Mouse (Mus musculus): ENCODE data around the gene Zfp780b. TPM values are rescaled to one million over a fixed set of nuclear protein-coding genes. Genes with fewer than 3 reads are reported as not detected.
A peak's percentile ranks its signal among the peaks of the same experiment; 100 is the strongest.
"Not testable (repeated sequence)": the region's sequence is repeated elsewhere in the genome, so short reads cannot be mapped to it uniquely, and the experiment has no call there.

Gene Zfp780b
- polyA plus RNA-seq (2015; fragmentation: Nextera tagmentation; extraction: Ambion mirVana) = 4.4 and 5.3 TPM in 2 replicates

DNA sequence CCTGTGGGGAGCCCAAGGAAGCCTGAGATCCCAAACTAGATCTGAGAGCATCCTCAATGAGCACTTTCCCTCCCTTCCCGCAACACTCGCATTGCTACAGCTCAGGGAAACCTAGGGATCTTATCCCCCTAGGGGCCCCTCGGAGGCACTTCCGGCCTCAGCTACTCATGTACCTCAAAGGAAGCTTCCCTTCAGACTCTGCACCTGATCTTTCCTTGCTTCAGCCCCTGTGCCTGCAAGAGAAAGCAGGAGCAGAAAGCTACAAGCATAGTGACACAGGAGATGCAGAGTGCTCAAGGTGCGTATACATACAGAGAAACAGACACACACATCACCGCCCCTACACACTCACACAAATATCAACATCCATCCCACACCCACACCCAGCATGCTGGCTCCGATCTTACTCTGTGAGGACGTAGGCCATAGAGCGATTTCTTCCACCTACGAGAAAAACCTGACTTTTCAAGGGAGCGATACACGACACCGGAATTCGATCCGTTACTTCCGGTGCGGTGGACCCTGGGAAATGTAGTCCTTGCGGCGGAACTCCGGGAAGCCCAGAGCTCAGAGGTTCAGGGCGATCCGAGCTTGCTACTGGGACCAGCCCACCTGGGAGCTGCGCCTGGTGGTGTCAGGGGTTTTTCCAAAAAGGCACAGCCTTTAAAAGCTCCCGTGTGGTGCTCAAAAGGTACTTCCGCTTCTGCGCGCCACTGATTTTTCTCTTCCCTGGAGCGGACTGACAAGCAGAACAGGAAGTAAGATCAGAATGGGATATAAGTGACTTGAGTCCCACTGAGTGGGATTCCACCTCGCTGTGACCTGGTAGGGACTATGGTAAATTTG is at the start of gene Zfp780b:
Zfp780b (minus strand) TSS at position 489 of the 846 bp plus-strand sequence.
- peak; percentile 85 for ATAC-seq (ENCODE audit: insufficient read depth)
- 0 out of 2 replicates have a peak, but pooled peaks cover 6% of the 10 kb centered on the region for H3K9me3 ChIP-seq (replicated peaks)
- no peaks in the 10 kb centered on the region for H3K27me3 ChIP-seq
- H3K9ac ChIP-seq = peak within 1 kb of the TSS; percentile 70
- under 1% methylated on average over 29 of the region's 29 CpGs for WGBS (ENCODE audit: insufficient replicate concordance)
- peak within 1 kb of the TSS; percentile 72 for H3K27ac ChIP-seq (replicated peaks)
- 0 out of 2 replicates have a peak, but pooled peaks cover 3% of the 10 kb centered on the region for H3K36me3 ChIP-seq (replicated peaks)
- peak within 1 kb of the TSS; percentile 76 for H3K4me3 ChIP-seq (replicated peaks)
- peaks cover 17% of the 10 kb centered on the region for H3K4me1 ChIP-seq (replicated peaks)
- peak within 1 kb of the TSS; percentile 81 for H3K4me2 ChIP-seq

DNA sequence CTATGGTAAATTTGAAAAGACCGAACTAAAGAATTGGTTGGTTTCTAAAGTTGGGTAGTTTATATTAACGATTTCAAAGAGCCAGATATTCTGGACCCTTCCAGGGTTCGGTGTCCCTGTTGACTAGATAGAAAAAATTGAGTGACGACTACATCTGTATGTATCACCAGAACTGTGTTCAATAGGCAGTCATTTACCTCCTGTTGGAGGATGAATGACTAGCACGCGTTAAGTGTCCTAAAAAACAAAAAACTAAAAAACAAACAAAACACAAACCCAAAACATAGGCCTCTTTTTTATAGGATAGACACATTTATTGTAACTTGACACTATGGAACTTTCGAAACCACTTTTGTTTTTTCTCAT is 35.5 kb upstream of the Zfp780b start:
- H3K4me2 ChIP-seq = peak overlapping the region; percentile 79
- no peaks in the 10 kb centered on the region for H3K9me3 ChIP-seq (replicated peaks)
- peak overlapping the region; percentile 59 for H3K9ac ChIP-seq
- no peak overlapping the region for H3K27ac ChIP-seq (replicated peaks)
- WGBS (ENCODE audit: insufficient replicate concordance) = 20% methylated on average over 7 of the region's 7 CpGs
- H3K27me3 ChIP-seq = no peaks in the 10 kb centered on the region
- no peak for ATAC-seq (ENCODE audit: insufficient read depth)
- peaks cover 16% of the 10 kb centered on the region for H3K4me1 ChIP-seq (replicated peaks)
- H3K36me3 ChIP-seq (replicated peaks) = 0 out of 2 replicates have a peak, but pooled peaks cover 4% of the 10 kb centered on the region
- H3K4me3 ChIP-seq (replicated peaks) = peak overlapping the region; percentile 71

DNA sequence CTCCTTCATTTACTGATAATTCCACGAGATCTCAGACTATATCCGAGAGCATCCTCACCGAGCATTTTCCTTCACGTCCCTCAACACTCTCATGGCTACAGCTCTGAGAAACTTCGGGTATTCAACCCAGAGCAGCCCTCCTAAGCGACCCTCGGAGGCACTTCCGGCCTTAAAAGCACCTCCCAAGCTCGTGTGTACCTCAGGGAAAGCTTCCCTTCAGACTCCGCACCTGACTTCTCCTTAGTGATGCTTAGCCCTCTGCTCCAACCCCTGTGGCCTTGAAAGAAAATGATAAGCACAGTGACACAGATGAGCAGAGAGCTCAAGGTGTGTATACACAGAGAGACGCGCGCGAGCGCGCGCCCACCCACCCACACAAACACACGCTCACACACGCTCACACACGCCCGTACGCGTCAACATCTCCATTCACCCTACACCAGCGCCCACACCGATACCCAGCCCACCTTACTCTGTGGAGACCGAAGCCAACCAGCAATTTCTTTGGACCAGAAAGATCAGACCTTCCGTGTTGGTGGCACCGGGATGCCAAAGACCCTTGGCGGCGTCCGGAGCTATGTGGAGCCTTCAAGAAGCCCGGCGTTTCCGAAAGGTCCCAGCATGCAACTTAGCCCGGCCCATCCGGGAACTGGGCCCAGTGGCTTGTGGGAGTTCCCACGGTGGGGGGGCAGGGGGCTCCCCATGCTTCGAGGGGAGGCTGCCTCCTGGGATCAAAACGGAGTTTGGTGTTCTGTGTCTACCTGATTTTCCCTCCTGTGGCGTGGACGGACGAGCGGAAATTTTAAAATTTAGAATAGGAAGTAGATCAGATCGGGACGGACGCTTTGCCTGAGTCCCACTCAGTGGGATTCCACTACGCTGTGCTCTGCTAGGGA is 34.8 kb upstream of the Zfp780b start, which contains the start of gene Zfp850:
Zfp850 (minus strand) TSS at position 567 of the 896 bp plus-strand sequence.
- under 1% methylated on average over 47 of the region's 47 CpGs for WGBS (ENCODE audit: insufficient replicate concordance)
- H3K27ac ChIP-seq (replicated peaks) = 0 out of 2 replicates have a peak within 1 kb of the TSS, but pooled peaks have one; percentile 15
- ATAC-seq (ENCODE audit: insufficient read depth) = peak; percentile 82

DNA sequence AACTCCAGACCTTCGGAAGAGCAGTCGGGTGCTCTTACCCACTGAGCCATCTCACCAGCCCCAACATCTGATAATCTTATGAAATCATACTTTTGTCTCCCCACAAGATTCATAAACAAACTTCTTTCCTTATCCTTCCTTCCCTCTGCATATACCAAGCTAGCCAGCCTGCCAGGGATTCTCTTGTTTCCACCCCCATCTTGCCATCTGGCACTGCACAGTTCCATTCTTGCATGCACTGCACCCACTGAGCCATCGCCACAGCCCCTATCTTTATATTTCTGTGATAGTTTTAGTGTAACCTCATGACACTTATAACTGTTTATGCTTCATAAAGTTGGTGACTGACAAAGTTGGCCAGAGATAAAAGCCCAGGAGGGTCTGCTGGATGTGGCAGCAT is 31.3 kb upstream of the Zfp780b start:
- Histone ChIP-seq H3K4me3 (replicated peaks) (no peak overlapping the region), H3K9me3 (replicated peaks) (no peaks in the 10 kb centered on the region), H3K4me2 (no peak overlapping the region), H3K36me3 (replicated peaks) (peaks cover 16% of the 10 kb centered on the region; the same call in 1 of the 2 replicates), H3K9ac (no peak overlapping the region), H3K27me3 (no peaks in the 10 kb centered on the region), H3K4me1 (replicated peaks) (peaks cover 16% of the 10 kb centered on the region), H3K27ac (replicated peaks) (no peak overlapping the region)
- ATAC-seq (ENCODE audit: insufficient read depth) = no peak
- WGBS (ENCODE audit: insufficient replicate concordance) = 88% methylated on average over 3 of the region's 3 CpGs

More for the DNA sequence above, 34.8 kb upstream of the Zfp780b start, which contains the start of gene Zfp850:
- Histone ChIP-seq H3K9me3 (replicated peaks) (no peaks in the 10 kb centered on the region), H3K4me2 (peak within 1 kb of the TSS; percentile 79), H3K4me3 (replicated peaks) (peak within 1 kb of the TSS; percentile 71), H3K9ac (peak within 1 kb of the TSS; percentile 59), H3K36me3 (replicated peaks) (0 out of 2 replicates have a peak, but pooled peaks cover 4% of the 10 kb centered on the region), H3K4me1 (replicated peaks) (peaks cover 16% of the 10 kb centered on the region), H3K27me3 (no peaks in the 10 kb centered on the region)

DNA sequence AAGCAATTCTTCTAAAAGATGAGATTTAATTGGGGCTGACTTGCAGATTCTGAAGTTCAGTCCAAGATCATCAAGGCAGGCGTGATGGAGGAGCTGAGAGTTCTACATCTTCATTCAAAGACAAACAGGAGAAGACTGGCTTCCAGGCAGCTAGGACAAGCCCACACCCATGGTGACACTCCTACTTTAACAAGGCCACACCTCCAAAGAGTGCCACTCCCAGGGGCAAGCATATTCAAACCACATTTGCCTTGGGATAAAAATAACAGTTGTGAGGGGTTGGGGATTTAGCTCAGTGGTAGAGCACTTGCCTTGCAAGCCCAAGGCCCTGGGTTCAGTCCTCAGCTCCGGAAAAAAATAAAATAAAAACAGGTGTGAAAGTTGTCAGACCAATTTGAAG is 3.2 kb upstream of the Zfp780b start:
- H3K36me3 ChIP-seq (replicated peaks) = no peaks in the 10 kb centered on the region
- no peak overlapping the region for H3K27ac ChIP-seq (replicated peaks)
- H3K4me2 ChIP-seq = no peak overlapping the region
- H3K4me1 ChIP-seq (replicated peaks) = peaks cover 17% of the 10 kb centered on the region
- no peak overlapping the region for H3K4me3 ChIP-seq (replicated peaks)
- ATAC-seq (ENCODE audit: insufficient read depth) = no peak
- no peak overlapping the region for H3K9ac ChIP-seq
- H3K27me3 ChIP-seq = no peaks in the 10 kb centered on the region
- WGBS (ENCODE audit: insufficient replicate concordance) = 54% methylated on average over 2 of the region's 2 CpGs
- peaks cover 6% of the 10 kb centered on the region; the same call in 1 of the 2 replicates for H3K9me3 ChIP-seq (replicated peaks)

DNA sequence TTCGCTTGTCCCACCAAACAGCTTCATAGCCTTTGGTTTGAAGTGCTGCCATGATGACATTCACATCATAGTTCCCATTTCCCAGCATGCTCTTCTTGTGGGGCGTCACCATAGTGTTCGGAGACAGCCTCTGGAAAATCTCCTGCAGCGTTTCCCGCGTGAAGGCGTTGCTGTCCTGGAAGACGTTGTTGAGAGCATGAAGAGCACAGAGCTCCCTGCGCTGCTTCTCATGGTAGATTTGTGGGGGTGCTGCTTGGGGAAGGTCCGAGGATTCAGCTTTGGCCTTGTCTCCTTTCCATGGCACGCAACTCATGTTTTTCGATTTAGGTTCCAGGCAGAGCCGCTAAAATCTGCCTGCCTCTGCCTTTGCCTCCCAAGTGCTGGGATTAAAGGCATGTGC is 29.5 kb downstream of the Zfp780b start:
- H3K9ac ChIP-seq; H3K27ac ChIP-seq (replicated peaks); H3K4me2 ChIP-seq; H3K9me3 ChIP-seq (replicated peaks); H3K27me3 ChIP-seq; H3K4me3 ChIP-seq (replicated peaks); H3K4me1 ChIP-seq (replicated peaks); ATAC-seq (ENCODE audit: insufficient read depth); H3K36me3 ChIP-seq (replicated peaks): not testable (repeated sequence)
- 82% methylated on average over 13 of the region's 13 CpGs for WGBS (ENCODE audit: insufficient replicate concordance)

DNA sequence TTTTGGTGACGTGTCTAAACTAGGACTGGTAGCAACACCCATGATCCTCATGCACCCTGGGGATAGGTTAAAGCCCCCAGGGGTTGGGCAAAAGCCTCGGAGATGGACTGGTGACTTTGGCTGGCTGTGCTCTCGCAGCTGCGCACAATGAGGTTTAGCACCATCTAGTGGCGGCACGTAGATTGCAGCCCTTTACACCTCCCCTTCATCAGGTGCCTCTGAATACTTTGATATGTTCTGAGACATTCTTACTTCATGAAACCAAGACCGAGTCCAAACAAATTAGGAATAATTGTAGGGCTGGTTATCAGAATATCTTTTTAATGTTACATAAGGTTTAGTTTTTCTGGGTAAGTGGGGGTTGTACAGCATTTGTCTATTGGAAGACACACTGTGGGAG is 37.1 kb downstream of the Zfp780b start:
- not testable (repeated sequence) for H3K9me3 ChIP-seq (replicated peaks); H3K36me3 ChIP-seq (replicated peaks); H3K27ac ChIP-seq (replicated peaks); H3K4me2 ChIP-seq; H3K4me1 ChIP-seq (replicated peaks); H3K4me3 ChIP-seq (replicated peaks); H3K9ac ChIP-seq; ATAC-seq (ENCODE audit: insufficient read depth); H3K27me3 ChIP-seq
- 25% methylated on average over 6 of the region's 7 CpGs for WGBS (ENCODE audit: insufficient replicate concordance)

DNA sequence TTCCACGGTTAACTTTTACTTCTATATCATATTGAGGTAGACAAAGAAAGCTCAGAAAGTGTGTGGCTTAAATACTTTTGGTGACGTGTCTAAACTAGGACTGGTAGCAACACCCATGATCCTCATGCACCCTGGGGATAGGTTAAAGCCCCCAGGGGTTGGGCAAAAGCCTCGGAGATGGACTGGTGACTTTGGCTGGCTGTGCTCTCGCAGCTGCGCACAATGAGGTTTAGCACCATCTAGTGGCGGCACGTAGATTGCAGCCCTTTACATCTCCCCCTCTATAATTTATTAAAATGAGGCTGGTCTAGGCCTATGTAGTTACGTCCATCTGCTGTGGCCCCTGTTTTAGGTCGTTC is 45.2 kb downstream of the Zfp780b start:
- not testable (repeated sequence) for H3K4me3 ChIP-seq (replicated peaks); H3K9me3 ChIP-seq (replicated peaks); H3K4me1 ChIP-seq (replicated peaks); H3K27ac ChIP-seq (replicated peaks); H3K27me3 ChIP-seq; H3K36me3 ChIP-seq (replicated peaks); ATAC-seq (ENCODE audit: insufficient read depth); H3K9ac ChIP-seq
- WGBS (ENCODE audit: insufficient replicate concordance) = 7% methylated on average over 1 of the region's 9 CpGs
- peak overlapping the region; percentile 45 for H3K4me2 ChIP-seq

DNA sequence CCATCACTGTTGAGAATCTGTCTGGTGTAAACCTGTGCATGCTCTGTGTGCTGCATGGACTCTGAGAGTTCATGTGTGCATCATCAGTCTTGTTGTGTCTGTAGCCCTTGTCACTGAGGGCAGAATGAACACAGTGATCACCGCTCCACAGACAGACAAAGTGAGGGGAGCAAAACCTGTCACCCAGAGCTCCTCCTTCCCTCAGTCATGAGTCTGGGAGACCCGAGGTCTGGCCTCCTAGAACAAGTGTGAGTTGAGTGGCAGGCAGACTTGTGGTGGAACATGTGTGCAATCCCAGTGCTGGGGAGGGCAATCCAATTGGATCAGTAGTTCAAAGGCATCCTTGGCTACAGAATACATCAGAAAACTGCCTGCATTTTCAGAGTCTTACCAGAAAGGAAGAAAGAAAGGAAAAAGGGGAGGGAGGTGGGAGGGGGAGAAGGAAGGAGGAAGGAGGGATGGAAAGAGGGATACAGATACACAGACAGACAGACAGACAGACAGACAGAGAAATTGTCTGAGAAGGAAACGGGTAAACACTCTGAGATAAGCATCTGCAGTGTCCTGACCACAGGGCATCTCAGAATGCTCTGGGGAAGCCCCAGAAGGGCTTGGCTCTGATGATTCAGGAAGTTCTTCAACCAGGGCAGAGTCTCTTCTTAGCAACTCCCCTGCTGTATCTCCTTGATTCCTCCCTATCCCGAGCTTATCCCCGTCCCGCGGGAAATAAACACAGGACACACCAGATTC is 45.7 kb downstream of the Zfp780b start:
- Histone ChIP-seq H3K4me3 (replicated peaks) (no peak overlapping the region), H3K27me3 (no peaks in the 10 kb centered on the region), H3K9ac (no peak overlapping the region), H3K27ac (replicated peaks) (no peak overlapping the region), H3K36me3 (replicated peaks) (no peaks in the 10 kb centered on the region), H3K4me1 (replicated peaks) (peaks cover 5% of the 10 kb centered on the region), H3K4me2 (peak overlapping the region; percentile 45), H3K9me3 (replicated peaks) (no peaks in the 10 kb centered on the region)
- no peak for ATAC-seq (ENCODE audit: insufficient read depth)
- WGBS (ENCODE audit: insufficient replicate concordance) = 14% methylated on average over 7 of the region's 7 CpGs

DNA sequence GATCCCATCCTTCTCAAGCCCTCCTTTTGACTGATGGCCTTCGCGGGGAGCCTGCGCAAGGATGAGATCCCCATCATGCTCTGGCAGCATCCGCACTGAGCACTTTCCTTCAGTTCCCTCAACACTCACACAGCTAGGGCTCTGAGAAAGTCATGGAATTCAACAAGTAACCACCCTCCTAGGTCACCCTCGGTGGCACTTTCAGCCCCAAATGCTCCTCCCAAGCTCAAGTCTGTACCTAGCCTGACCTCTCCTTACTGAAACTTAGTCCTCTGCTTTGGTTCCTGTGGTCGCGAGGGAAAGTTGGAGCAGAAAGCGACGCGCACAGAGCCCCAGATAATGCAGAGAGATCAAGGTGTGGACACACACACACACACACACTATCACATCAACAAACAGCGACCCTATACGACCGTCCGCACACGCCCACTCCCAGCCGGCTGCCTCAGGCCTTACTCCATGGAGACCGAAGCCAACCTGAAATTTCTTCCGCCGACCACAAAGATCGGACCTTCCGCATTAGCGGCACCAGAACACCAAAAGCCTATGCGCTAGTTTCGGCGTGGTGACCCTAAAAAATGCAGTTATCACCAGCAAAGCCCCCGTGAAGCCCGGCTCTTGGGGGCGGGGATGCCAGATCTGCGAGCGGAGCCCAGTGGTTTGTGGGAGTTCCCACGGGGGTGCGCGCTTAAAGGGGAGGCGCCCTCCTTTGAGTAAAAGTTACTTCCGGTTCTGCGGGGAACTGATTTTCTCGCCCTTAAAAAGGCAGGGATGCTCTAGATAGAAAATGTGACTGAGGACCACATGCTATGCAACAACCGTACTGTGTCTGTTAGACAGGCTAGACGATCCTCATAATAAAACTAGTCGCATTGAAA is 49.9 kb downstream of the Zfp780b start, which contains the start of gene Zfp974:
Zfp974 (minus strand) TSS at position 643 of the 878 bp plus-strand sequence.
- H3K9me3 ChIP-seq (replicated peaks) = no peaks in the 10 kb centered on the region
- peaks cover 5% of the 10 kb centered on the region for H3K4me1 ChIP-seq (replicated peaks)
- peak within 1 kb of the TSS; percentile 46; the same call in 1 of the 2 replicates for H3K9ac ChIP-seq
- H3K27me3 ChIP-seq = no peaks in the 10 kb centered on the region
- no peak within 1 kb of the TSS for H3K27ac ChIP-seq (replicated peaks)
- ATAC-seq (ENCODE audit: insufficient read depth) = peak; percentile 54; the same call in 1 of the 2 replicates
- H3K36me3 ChIP-seq (replicated peaks) = no peaks in the 10 kb centered on the region
- 6% methylated on average over 40 of the region's 40 CpGs for WGBS (ENCODE audit: insufficient replicate concordance)
- H3K4me2 ChIP-seq = peak within 1 kb of the TSS; percentile 68
- peak within 1 kb of the TSS; percentile 62 for H3K4me3 ChIP-seq (replicated peaks)
